Mouse (Mus musculus): Measurements from ENCODE around the gene Ripor1. TPM values are rescaled to one million over a fixed set of nuclear protein-coding genes. Genes with fewer than 3 reads are reported as not detected.

The Ripor1 gene
- polyA plus RNA-seq, 1 experiment from 2014 or later, result 19.1 TPM

DNA sequence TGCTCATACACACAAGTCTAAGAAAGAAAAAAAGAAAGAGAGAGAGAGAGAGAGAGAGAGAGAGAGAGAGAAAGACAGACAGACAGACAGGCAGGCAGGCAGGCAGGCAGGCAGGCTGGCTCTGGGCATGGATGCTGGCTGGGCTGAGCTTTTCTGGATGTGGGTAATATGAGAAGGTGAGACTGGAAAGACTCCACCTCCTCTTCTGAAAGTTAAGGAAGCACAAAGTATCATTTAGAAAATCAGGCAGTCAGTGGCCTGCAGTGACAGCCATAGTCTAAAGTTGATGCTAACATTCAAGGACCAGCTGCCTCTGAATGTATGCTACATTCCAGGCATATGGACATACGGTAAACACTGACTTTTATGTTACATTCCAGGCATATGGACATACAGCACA lies 19.8 kb downstream of the Ripor1 start:
- Histone ChIP-seq H3K27ac (ENCODE audit: low read depth) (no peak overlapping the region), H3K4me3 (ENCODE audit: low read depth, low read length) (no peak overlapping the region), H3K9me3 (ENCODE audit: control insufficient read depth, low read length) (no peaks in the 10 kb centered on the region), H3K36me3 (ENCODE audit: control insufficient read depth, insufficient read depth, low read length) (peaks cover 33% of the 10 kb centered on the region), H3K4me2 (ENCODE audit: low read length) (no peak overlapping the region), H3K9ac (ENCODE audit: low read length) (no peak overlapping the region), H3K27me3 (replicated peaks; ENCODE audit: control insufficient read depth, insufficient read depth, low read length) (no peaks in the 10 kb centered on the region), H3K4me1 (replicated peaks; ENCODE audit: control insufficient read depth, insufficient read depth, low read length) (peaks cover 21% of the 10 kb centered on the region)
- DNase-seq (ENCODE audit: low spot score) (no peak), ATAC-seq (replicated peaks; ENCODE audit: low FRiP score, low TSS enrichment, low read depth) (no peak)
- 48% methylated on average over 1 of the region's 1 CpGs for WGBS

DNA sequence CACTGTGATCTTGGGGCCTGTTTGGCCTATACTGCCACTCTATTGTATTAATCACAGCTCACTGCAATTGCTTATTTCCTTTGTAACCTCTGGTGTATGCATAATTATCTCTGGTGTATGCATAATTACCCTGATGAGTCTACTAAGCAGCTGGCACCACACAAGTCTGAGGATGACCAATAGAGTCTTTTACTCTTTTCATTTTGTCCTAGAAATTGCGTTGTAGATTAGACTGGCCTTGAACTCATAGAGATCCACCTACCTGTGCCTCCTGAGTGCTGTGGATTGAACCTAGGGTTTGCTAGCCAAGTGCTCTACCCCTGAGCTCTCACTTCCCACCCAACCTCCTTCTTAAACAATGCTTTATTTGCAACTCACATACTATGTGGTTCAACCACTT lies 21.0 kb downstream of the Ripor1 start:
- 86% methylated on average over 1 of the region's 1 CpGs for WGBS
- H3K9ac ChIP-seq (ENCODE audit: low read length), result no peak overlapping the region
- H3K36me3 ChIP-seq (ENCODE audit: control insufficient read depth, insufficient read depth, low read length), result peaks cover 20% of the 10 kb centered on the region
- DNase-seq (ENCODE audit: low spot score) (no peak), ATAC-seq (replicated peaks; ENCODE audit: low FRiP score, low TSS enrichment, low read depth) (no peak)
- H3K4me3 ChIP-seq (ENCODE audit: low read depth, low read length), result no peak overlapping the region
- no peak overlapping the region for H3K4me2 ChIP-seq (ENCODE audit: low read length)
- no peaks in the 10 kb centered on the region for H3K9me3 ChIP-seq (ENCODE audit: control insufficient read depth, low read length)
- H3K27me3 ChIP-seq (replicated peaks; ENCODE audit: control insufficient read depth, insufficient read depth, low read length), result no peaks in the 10 kb centered on the region
- peaks cover 21% of the 10 kb centered on the region for H3K4me1 ChIP-seq (replicated peaks; ENCODE audit: control insufficient read depth, insufficient read depth, low read length)
- H3K27ac ChIP-seq (ENCODE audit: low read depth), result no peak overlapping the region

DNA sequence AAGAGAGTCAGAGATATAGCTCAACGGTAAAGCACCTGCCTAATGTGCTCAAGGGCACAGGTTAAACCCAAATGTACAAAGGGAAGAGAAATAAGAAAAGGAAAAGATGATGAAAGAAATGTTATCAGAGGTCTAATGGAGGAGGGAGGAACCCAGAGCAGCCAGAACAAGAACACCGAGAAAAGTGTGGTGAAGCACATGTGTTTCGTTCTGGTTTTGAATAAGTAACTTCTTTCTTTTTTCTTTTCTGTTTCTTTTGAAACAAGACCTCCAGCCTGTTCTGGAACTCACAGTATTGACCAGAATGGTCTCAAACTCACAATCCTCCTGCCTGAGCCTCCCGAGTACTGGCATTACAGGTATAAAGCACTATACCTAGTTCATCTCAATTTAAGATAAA lies 24.3 kb downstream of the Ripor1 start:
- DNase-seq (ENCODE audit: low spot score) (no peak), ATAC-seq (replicated peaks; ENCODE audit: low FRiP score, low TSS enrichment, low read depth) (no peak)
- no peak overlapping the region for H3K4me2 ChIP-seq (ENCODE audit: low read length)
- peaks cover 3% of the 10 kb centered on the region; the same call in 1 of the 2 replicates for H3K4me1 ChIP-seq (replicated peaks; ENCODE audit: control insufficient read depth, insufficient read depth, low read length)
- no peak overlapping the region for H3K27ac ChIP-seq (ENCODE audit: low read depth)
- no peaks in the 10 kb centered on the region for H3K9me3 ChIP-seq (ENCODE audit: control insufficient read depth, low read length)
- H3K9ac ChIP-seq (ENCODE audit: low read length), result no peak overlapping the region
- H3K36me3 ChIP-seq (ENCODE audit: control insufficient read depth, insufficient read depth, low read length), result no peaks in the 10 kb centered on the region
- no peak overlapping the region for H3K4me3 ChIP-seq (ENCODE audit: low read depth, low read length)
- no peaks in the 10 kb centered on the region for H3K27me3 ChIP-seq (replicated peaks; ENCODE audit: control insufficient read depth, insufficient read depth, low read length)
- 88% methylated on average over 4 of the region's 4 CpGs for WGBS

DNA sequence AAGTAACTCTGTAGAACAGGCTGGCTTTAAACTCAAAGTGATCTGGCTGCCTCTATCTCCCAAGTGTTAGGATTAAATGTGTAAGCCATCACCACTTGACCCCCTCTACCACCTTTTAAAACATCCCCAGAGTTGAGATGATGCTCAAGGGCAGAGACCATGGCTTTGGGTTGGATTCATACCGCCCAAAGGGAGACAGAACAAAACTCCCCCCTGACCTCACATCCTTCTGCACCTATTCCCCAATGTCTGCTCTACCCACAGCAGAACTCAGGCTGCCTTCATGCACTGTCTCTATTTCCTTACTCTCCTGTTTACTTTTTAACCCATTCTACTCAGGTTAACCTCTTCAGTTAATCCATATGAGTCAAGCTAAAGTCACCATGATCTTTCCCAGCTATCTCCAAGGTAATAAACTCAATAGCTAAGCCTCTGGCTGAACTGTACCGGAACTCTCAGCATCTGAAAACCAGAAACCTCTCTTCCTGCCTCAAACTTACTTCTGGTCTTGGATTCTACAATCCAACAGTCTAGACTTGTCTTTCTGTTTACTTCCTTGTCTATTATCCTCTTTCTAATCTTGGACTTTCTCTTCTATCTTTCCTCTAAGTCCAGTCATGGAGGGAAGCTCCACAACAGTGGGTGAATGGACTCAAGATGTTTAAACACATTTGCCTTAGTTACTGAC lies 29.9 kb downstream of the Ripor1 start:
- DNase-seq (ENCODE audit: low spot score) (no peak), ATAC-seq (replicated peaks; ENCODE audit: low FRiP score, low TSS enrichment, low read depth) (no peak)
- WGBS, result 81% methylated on average over 2 of the region's 2 CpGs
- no peak overlapping the region for H3K9ac ChIP-seq (ENCODE audit: low read length)
- peak overlapping the region; percentile 54 for H3K4me2 ChIP-seq (ENCODE audit: low read length)
- H3K4me3 ChIP-seq (ENCODE audit: low read depth, low read length), result peak overlapping the region; percentile 61
- H3K36me3 ChIP-seq (ENCODE audit: control insufficient read depth, insufficient read depth, low read length), result no peaks in the 10 kb centered on the region
- H3K9me3 ChIP-seq (ENCODE audit: control insufficient read depth, low read length), result no peaks in the 10 kb centered on the region
- no peaks in the 10 kb centered on the region for H3K27me3 ChIP-seq (replicated peaks; ENCODE audit: control insufficient read depth, insufficient read depth, low read length)
- no peak overlapping the region for H3K27ac ChIP-seq (ENCODE audit: low read depth)
- peaks cover 22% of the 10 kb centered on the region for H3K4me1 ChIP-seq (replicated peaks; ENCODE audit: control insufficient read depth, insufficient read depth, low read length)

DNA sequence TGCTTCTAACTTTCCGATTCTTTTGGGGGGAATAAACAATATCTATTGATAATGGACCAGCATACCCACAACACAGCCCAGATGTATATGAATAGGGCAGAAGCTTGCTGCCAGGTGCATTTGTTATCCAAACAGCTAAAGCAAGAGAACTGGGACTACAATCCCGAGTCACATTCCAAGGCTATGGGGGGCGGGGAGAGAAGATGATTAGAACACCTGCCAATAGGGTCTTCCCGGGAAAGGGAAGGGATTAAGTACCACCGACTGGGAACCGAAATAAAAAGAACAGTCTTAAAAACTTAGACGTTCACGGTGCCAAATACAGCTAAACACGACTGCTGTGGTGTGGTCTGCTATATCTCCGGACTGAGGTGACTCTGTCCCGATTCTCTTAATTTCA lies 30.4 kb downstream of the Ripor1 start:
- Histone ChIP-seq H3K4me2 (ENCODE audit: low read length) (peak overlapping the region; percentile 54), H3K27ac (ENCODE audit: low read depth) (peak overlapping the region; percentile 98), H3K36me3 (ENCODE audit: control insufficient read depth, insufficient read depth, low read length) (no peaks in the 10 kb centered on the region), H3K27me3 (replicated peaks; ENCODE audit: control insufficient read depth, insufficient read depth, low read length) (no peaks in the 10 kb centered on the region), H3K9ac (ENCODE audit: low read length) (peak overlapping the region; percentile 79), H3K9me3 (ENCODE audit: control insufficient read depth, low read length) (no peaks in the 10 kb centered on the region), H3K4me3 (ENCODE audit: low read depth, low read length) (peak overlapping the region; percentile 61), H3K4me1 (replicated peaks; ENCODE audit: control insufficient read depth, insufficient read depth, low read length) (peaks cover 26% of the 10 kb centered on the region)
- WGBS, result 4% methylated on average over 11 of the region's 11 CpGs
- ATAC-seq (replicated peaks; ENCODE audit: low FRiP score, low TSS enrichment, low read depth), result no peak
- no peak for DNase-seq (ENCODE audit: low spot score)

DNA sequence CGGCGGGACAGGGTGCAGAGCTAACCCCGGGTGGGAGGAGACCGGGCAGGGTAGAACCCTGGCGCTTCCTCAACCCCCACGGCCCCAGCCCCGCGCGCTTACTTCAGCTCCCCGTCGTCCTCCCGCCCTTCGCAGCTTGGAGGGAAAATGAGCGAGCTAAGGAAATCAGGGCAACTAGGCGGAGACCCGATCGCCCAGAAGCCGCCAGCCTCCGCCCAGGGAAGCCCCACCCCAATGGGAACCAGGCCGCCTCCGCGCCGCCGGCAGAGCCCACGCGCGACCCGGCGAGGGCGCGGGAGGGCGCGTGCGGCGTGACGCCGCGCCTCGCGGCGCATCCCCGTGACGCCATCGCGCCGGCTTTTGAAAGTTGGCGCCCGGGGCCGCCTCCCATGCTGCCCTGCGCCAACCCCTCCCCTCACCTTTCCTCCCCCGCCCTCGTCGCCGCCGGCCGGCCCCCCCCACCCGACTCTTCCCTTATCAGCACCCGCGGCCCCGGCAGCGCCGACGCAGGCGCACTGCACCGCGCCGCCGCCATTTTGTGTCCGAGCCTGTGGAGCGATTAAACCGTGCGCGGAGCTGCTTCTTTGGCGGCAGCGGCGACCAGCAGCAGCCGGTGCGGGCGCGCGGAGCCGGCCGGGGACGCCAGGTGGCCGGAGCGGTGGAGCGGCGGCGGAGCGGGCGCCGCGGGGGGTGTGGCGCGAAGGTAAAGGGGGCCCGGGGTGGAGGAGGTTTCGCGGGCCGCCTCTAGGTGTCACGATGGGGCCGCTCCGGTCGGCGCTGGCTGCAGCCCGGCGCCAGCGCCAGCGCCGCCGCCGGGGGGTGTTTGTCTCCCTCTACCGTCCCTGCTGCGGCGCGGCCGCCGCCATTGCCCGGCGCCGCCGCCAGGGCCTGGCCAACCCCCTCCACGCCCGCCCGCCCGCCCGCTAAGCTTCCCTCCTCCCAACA lies 31.2 kb downstream of the Ripor1 start, which contains the start of gene Ctcf:
Gene Ctcf, plus strand, starts transcription at position 551 of the 945 bp plus-strand sequence.
- H3K4me2 ChIP-seq (ENCODE audit: low read length), result peak within 1 kb of the TSS; percentile 73
- under 1% methylated on average over 110 of the region's 126 CpGs for WGBS
- peaks cover 31% of the 10 kb centered on the region for H3K4me1 ChIP-seq (replicated peaks; ENCODE audit: control insufficient read depth, insufficient read depth, low read length)
- DNase-seq (ENCODE audit: low spot score), result peak; percentile 96
- H3K4me3 ChIP-seq (ENCODE audit: low read depth, low read length), result peak within 1 kb of the TSS; percentile 61
- no peaks in the 10 kb centered on the region for H3K36me3 ChIP-seq (ENCODE audit: control insufficient read depth, insufficient read depth, low read length)
- peak; percentile 93 for ATAC-seq (replicated peaks; ENCODE audit: low FRiP score, low TSS enrichment, low read depth)
- no peaks in the 10 kb centered on the region for H3K9me3 ChIP-seq (ENCODE audit: control insufficient read depth, low read length)
- H3K9ac ChIP-seq (ENCODE audit: low read length), result peak within 1 kb of the TSS; percentile 79
- H3K27ac ChIP-seq (ENCODE audit: low read depth), result peak within 1 kb of the TSS; percentile 98
- no peaks in the 10 kb centered on the region for H3K27me3 ChIP-seq (replicated peaks; ENCODE audit: control insufficient read depth, insufficient read depth, low read length)

DNA sequence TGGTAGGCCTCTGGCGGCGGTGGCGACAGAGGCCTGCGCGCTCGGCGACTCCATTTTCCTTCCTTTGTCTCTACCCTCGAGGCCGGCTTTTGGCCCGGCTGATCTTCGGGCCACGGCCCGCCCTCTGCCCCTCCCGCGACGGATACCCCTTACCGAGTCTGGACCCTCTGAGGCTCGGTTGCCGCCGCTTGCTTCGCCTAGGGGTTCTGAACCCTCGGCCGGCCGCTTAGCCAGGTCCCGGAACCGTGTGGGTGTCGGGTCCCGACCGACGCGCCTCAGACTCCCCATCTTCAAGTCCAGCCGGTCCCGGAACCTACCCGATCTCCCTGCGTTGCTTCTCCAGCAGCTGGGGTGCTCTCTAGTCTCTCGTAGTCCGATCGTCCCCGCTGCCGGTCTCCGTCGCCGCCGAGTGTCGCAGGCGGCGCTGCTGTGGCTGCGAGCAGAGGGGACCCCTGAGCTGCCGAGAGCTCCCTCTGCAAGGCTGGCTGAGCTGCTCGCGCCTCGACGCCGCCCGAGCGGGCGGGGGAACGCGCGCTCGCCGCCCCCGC lies 32.0 kb downstream of the Ripor1 start, which contains the start of gene Agrp:
Gene Agrp, minus strand, starts transcription at position 431 of the 548 bp plus-strand sequence.
- DNase-seq (ENCODE audit: low spot score), result peak; percentile 90
- peaks cover 31% of the 10 kb centered on the region for H3K4me1 ChIP-seq (replicated peaks; ENCODE audit: control insufficient read depth, insufficient read depth, low read length)
- H3K9me3 ChIP-seq (ENCODE audit: control insufficient read depth, low read length), result no peaks in the 10 kb centered on the region
- H3K27me3 ChIP-seq (replicated peaks; ENCODE audit: control insufficient read depth, insufficient read depth, low read length), result no peaks in the 10 kb centered on the region
- peak within 1 kb of the TSS; percentile 73 for H3K4me2 ChIP-seq (ENCODE audit: low read length)
- H3K27ac ChIP-seq (ENCODE audit: low read depth), result peak within 1 kb of the TSS; percentile 98
- H3K9ac ChIP-seq (ENCODE audit: low read length), result peak within 1 kb of the TSS; percentile 79
- WGBS, result under 1% methylated on average over 51 of the region's 63 CpGs
- ATAC-seq (replicated peaks; ENCODE audit: low FRiP score, low TSS enrichment, low read depth), result peak; percentile 34
- H3K4me3 ChIP-seq (ENCODE audit: low read depth, low read length), result peak within 1 kb of the TSS; percentile 61
- no peaks in the 10 kb centered on the region for H3K36me3 ChIP-seq (ENCODE audit: control insufficient read depth, insufficient read depth, low read length)

DNA sequence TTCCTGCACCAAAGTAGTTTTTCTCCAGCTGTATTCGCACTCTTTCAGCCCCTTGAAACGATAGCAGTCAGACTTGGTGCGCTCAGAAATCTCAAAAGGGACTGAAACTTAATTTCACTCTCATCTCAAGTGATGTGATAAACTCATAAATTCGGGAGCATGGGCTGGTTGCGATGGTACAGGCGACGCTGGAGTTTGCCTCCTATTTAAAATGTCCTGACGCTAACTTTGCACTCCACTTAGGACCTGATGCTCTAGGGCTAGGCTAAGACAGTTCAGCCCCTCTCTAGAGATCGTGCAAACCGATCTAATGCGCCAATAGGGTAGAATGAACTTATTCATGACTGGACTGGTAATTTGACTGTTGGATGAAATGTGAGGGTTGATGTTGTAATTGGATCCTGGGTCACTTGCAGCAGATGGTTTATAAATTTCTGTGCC lies 32.6 kb downstream of the Ripor1 start:
- Histone ChIP-seq H3K9ac (ENCODE audit: low read length) (peak overlapping the region; percentile 79), H3K4me3 (ENCODE audit: low read depth, low read length) (peak overlapping the region; percentile 61), H3K9me3 (ENCODE audit: control insufficient read depth, low read length) (no peaks in the 10 kb centered on the region), H3K4me2 (ENCODE audit: low read length) (peak overlapping the region; percentile 73), H3K36me3 (ENCODE audit: control insufficient read depth, insufficient read depth, low read length) (no peaks in the 10 kb centered on the region), H3K4me1 (replicated peaks; ENCODE audit: control insufficient read depth, insufficient read depth, low read length) (peaks cover 31% of the 10 kb centered on the region), H3K27ac (ENCODE audit: low read depth) (peak overlapping the region; percentile 98), H3K27me3 (replicated peaks; ENCODE audit: control insufficient read depth, insufficient read depth, low read length) (no peaks in the 10 kb centered on the region)
- DNase-seq (ENCODE audit: low spot score) (peak; percentile 75), ATAC-seq (replicated peaks; ENCODE audit: low FRiP score, low TSS enrichment, low read depth) (no peak)
- WGBS, result under 1% methylated on average over 11 of the region's 11 CpGs
